Mouse (Mus musculus) hindbrain, embryonic 12.5 days (tissue): ENCODE data around the gene Abcb7. TPM values are rescaled to one million over a fixed set of nuclear protein-coding genes. Genes with fewer than 3 reads are reported as not detected.
"Not testable (repeated sequence)": the region's sequence is repeated elsewhere in the genome, so short reads cannot be mapped to it uniquely, and the experiment has no call there.

Experiments
- ATAC-seq: fragments of 200-750 bp; cut with Nextera tagmentation; 2 replicates; pipeline ENCODE4 v1.8.0; 2017; ENCODE audit warnings: moderate TSS enrichment; ENCODE audit not compliant: low FRiP score
- H3K27ac ChIP-seq: fragments of 300-500 bp; sonication (generic); 2 replicates; pipeline ENCODE4 v1.5.1; 2016; ENCODE audit warnings: mild to moderate bottlenecking
- H3K27me3 ChIP-seq: fragments of 300-500 bp; sonication (generic); 2 replicates; pipeline ENCODE4 v1.6.1; 2016; ENCODE audit warnings: mild to moderate bottlenecking
- H3K36me3 ChIP-seq: fragments of 300-500 bp; sonication (generic); 2 replicates; pipeline ENCODE4 v1.6.1; 2016; ENCODE audit warnings: mild to moderate bottlenecking
- H3K4me1 ChIP-seq: fragments of 300-500 bp; sonication (generic); 2 replicates; pipeline ENCODE4 v1.6.1; 2016
- H3K4me2 ChIP-seq: fragments of 300-500 bp; sonication (generic); replicated peaks from 2 replicates; pipeline ENCODE4 v1.6.1; 2016; ENCODE audit warnings: mild to moderate bottlenecking
- H3K4me3 ChIP-seq: fragments of 300-500 bp; sonication (generic); 2 replicates; pipeline ENCODE4 v1.5.1; 2016; ENCODE audit warnings: mild to moderate bottlenecking
- H3K9ac ChIP-seq: fragments of 300-500 bp; sonication (generic); 2 replicates; pipeline ENCODE4 v1.6.1; 2016; ENCODE audit warnings: mild to moderate bottlenecking, moderate library complexity
- H3K9me3 ChIP-seq: fragments of 300-500 bp; sonication (generic); replicated peaks from 2 replicates; pipeline ENCODE4 v1.6.1; 2016; ENCODE audit warnings: mild to moderate bottlenecking
- WGBS: fragments of 180-500 bp; shearing (Covaris S2); methylation state at CpG from one replicate; pipeline ENCODE4 v1.1.7; 2016; 5-methylcytosine and 5-hydroxymethylcytosine counted together
- polyA plus RNA-seq: library from polyadenylated mRNA; unstranded; fragments of >200 nt; fragmentation: Nextera tagmentation; extraction: Ambion mirVana; gene quantifications from 2 replicates; pipeline ENCODE4 v1.2.1, GENCODE M21; 2016

Abcb7 gene
- 10.7 and 11.5 TPM in 2 replicates for polyA plus RNA-seq

GRCm38 (mm10) chrX:104413183-104413983, at the start of gene Abcb7:
Gene Abcb7 (minus strand): TSS chrX:104413856.
- Histone ChIP-seq H3K9me3 (no peaks in the 10 kb centered on the region), H3K4me2 (peak within 1 kb of the TSS; percentile 43), H3K27me3 (peaks cover 19% of the 10 kb centered on the region), H3K27ac (peak within 1 kb of the TSS; percentile 93), H3K4me1 (no peaks in the 10 kb centered on the region), H3K36me3 (no peaks in the 10 kb centered on the region), H3K4me3 (peak within 1 kb of the TSS; percentile 56), H3K9ac (peak within 1 kb of the TSS; percentile 66)
- peak; percentile 95 for ATAC-seq
- WGBS: 21% methylated on average over 58 of the region's 58 CpGs

DNA sequence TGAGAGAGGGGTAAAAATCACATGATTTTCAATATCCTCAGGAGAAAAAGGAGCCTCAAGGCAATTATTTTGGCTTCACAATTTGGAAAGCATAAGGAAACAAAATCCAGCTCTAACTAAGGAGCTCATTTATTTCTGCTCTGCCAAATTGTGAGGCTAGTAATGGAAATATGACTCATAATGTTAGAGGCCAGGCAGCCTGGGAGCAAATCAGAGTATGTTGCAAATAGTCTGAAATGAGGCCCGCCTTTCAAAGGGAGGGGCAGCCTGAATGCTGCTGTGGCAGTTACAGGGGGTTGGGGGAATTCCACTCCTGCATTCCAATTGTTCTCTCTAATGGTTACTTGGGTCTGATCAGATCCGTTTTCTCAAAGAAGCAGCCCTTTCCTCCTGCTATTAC, 48.1 kb upstream of the Abcb7 start:
- Histone ChIP-seq H3K4me2 (no peak overlapping the region), H3K9me3 (no peaks in the 10 kb centered on the region), H3K4me3 (no peak overlapping the region), H3K4me1 (no peaks in the 10 kb centered on the region), H3K36me3 (no peaks in the 10 kb centered on the region), H3K27ac (no peak overlapping the region), H3K9ac (no peak overlapping the region), H3K27me3 (no peaks in the 10 kb centered on the region)
- ATAC-seq: no peak
- 39% methylated on average over 2 of the region's 2 CpGs for WGBS

DNA sequence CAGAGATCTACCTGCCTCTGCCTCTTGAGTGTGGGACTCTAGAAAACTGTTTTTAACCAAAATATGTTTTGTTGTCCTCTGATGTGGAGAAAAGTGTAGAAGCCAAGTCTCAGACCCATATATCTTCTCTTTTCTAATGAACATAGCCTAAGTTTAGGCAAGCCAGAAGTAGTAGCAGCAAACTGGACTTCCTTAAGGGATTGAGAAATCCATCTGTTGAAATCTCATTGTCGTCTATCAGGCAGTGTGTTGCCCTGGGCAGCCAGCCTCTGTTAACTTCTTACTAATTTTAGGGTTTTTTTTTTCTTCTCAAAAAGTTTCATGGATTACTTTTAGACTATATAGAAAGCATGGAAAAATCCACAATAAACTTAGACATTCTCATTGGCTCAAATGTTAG, 38.8 kb upstream of the Abcb7 start:
- no peaks in the 10 kb centered on the region for H3K4me1 ChIP-seq
- peaks cover 8% of the 10 kb centered on the region; the same call in 1 of the 2 replicates for H3K27me3 ChIP-seq
- ATAC-seq: no peak
- WGBS: 73% methylated on average over 1 of the region's 1 CpGs
- no peak overlapping the region for H3K4me3 ChIP-seq
- H3K27ac ChIP-seq: no peak overlapping the region
- no peaks in the 10 kb centered on the region for H3K9me3 ChIP-seq
- H3K4me2 ChIP-seq: no peak overlapping the region
- H3K36me3 ChIP-seq: no peaks in the 10 kb centered on the region
- no peak overlapping the region for H3K9ac ChIP-seq

DNA sequence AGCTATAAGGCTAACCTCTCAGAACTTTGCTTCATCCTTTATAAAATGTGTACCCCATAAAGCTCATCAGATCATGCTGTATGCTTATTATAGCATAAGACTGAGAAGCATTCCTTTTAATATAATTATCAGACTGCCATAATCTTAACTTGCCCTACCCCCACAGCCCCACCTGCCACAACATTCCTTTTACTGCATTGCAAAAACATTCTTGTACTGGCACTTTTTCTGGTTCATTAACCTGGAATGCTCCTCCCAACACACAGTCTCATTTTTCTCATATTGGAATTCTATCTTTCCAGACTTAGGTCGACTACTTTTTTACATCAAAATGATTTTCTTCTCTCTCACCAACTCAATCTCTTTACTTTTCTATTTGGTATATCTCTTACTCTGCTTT, 19.8 kb upstream of the Abcb7 start:
- ATAC-seq: no peak
- Histone ChIP-seq H3K9me3 (no peaks in the 10 kb centered on the region), H3K27me3 (peaks cover 11% of the 10 kb centered on the region; the same call in 1 of the 2 replicates), H3K4me3 (no peak overlapping the region), H3K9ac (no peak overlapping the region), H3K27ac (no peak overlapping the region), H3K4me1 (no peaks in the 10 kb centered on the region), H3K36me3 (no peaks in the 10 kb centered on the region), H3K4me2 (no peak overlapping the region)
- 31% methylated on average over 1 of the region's 1 CpGs for WGBS

DNA sequence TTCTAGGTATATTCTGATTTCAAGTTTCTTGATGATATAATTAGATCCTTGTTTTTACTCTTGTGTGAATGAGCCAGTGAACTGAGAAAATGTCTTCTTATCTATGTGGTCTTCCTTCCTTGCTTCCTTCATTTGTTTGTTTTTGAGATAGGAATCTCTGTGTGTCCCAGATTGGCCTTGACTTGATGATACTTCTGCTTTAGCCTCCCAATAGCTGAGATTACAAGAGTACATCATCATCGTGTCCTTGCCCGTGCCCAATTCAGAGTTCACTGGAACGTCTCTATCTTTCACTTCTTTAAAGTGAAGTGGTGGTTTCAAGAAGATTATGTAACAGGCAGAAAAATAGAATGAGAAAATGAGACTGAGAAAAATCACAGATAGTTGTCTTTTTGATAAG, 14.5 kb upstream of the Abcb7 start:
- Histone ChIP-seq H3K36me3 (no peaks in the 10 kb centered on the region), H3K9ac (no peak overlapping the region), H3K4me3 (no peak overlapping the region), H3K4me1 (no peaks in the 10 kb centered on the region), H3K9me3 (no peaks in the 10 kb centered on the region), H3K27me3 (peaks cover 9% of the 10 kb centered on the region; the same call in 1 of the 2 replicates), H3K4me2 (no peak overlapping the region), H3K27ac (no peak overlapping the region)
- ATAC-seq: no peak
- 86% methylated on average over 3 of the region's 3 CpGs for WGBS

GRCm38 (mm10) chrX:104413995-104414394, 339 bp upstream of the Abcb7 start:
- Histone ChIP-seq H3K9ac (no peak overlapping the region), H3K9me3 (no peaks in the 10 kb centered on the region), H3K4me2 (peak overlapping the region; percentile 38), H3K4me1 (no peaks in the 10 kb centered on the region), H3K36me3 (no peaks in the 10 kb centered on the region), H3K4me3 (peak overlapping the region; percentile 56), H3K27me3 (peaks cover 18% of the 10 kb centered on the region), H3K27ac (peak overlapping the region; percentile 93; the same call in 1 of the 2 replicates)
- WGBS: 48% methylated on average over 7 of the region's 7 CpGs
- ATAC-seq: peak; percentile 53

DNA sequence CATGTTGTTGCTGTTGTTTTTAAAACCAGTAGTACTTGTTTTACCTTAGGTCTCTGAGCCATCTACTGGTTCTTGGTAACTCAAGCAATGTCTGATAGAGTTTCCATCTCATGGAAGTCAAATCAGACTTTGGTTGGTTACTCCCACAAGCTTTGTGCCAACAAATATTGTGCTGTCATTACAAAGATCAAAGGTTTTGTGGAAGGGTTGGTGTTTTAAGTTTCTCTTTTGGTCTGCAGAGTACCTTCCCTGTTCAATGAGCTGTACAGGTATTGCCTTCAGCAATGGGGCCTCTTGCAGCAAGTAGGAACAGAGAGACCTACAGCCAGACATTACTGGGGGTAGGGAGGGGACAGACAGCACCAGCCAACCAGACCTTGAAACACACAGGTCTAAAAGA, 5.5 kb downstream of the Abcb7 start:
- no peaks in the 10 kb centered on the region for H3K36me3 ChIP-seq
- no peak overlapping the region for H3K9ac ChIP-seq

DNA sequence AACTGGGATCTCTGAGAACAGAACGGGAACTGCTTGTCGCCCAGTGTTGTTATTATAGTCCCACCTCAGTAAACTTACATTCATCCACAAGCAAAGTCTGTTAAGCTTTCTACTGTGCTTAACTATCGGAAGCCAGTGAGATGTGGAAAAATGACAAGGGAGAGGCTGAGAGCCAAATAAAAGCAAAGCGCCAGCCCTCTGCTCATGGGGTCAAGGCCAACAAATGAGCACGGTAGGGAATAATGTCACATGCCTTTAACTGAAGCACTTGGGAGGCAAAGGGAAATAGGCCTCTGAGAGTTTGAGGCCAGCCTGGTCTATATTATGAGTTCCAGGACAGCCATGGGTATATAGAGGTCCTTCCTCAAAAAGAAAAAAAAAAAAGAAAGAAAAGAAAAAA, 11.2 kb downstream of the Abcb7 start:
- Histone ChIP-seq H3K4me3 (no peak overlapping the region), H3K27me3 (peaks cover 3% of the 10 kb centered on the region), H3K4me1 (no peaks in the 10 kb centered on the region), H3K4me2 (no peak overlapping the region), H3K36me3 (no peaks in the 10 kb centered on the region), H3K9me3 (no peaks in the 10 kb centered on the region), H3K9ac (no peak overlapping the region), H3K27ac (no peak overlapping the region)
- ATAC-seq: no peak
- WGBS: 72% methylated on average over 5 of the region's 5 CpGs

More for the DNA sequence above, 5.5 kb downstream of the Abcb7 start:
- Histone ChIP-seq H3K4me2 (no peak overlapping the region), H3K4me1 (no peaks in the 10 kb centered on the region), H3K9me3 (no peaks in the 10 kb centered on the region), H3K27ac (no peak overlapping the region), H3K4me3 (no peak overlapping the region), H3K27me3 (peaks cover 6% of the 10 kb centered on the region)
- no peak for ATAC-seq

- Histone ChIP-seq H3K4me3 (no peak overlapping the region), H3K9me3 (no peaks in the 10 kb centered on the region), H3K36me3 (no peaks in the 10 kb centered on the region), H3K4me2 (no peak overlapping the region), H3K9ac (no peak overlapping the region), H3K4me1 (no peaks in the 10 kb centered on the region), H3K27ac (no peak overlapping the region), H3K27me3 (no peaks in the 10 kb centered on the region; the same call in none of the 2 replicates)
- ATAC-seq: no peak
- 83% methylated on average over 1 of the region's 1 CpGs for WGBS
Measured at GRCm38 (mm10) chrX:104401134-104401533, 12.5 kb downstream of the Abcb7 start.

- Histone ChIP-seq H3K36me3 (no peaks in the 10 kb centered on the region), H3K27me3 (no peaks in the 10 kb centered on the region; the same call in none of the 2 replicates), H3K9me3 (no peaks in the 10 kb centered on the region), H3K4me3 (no peak overlapping the region), H3K9ac (no peak overlapping the region), H3K4me2 (no peak overlapping the region), H3K27ac (no peak overlapping the region), H3K4me1 (no peaks in the 10 kb centered on the region)
- no peak for ATAC-seq
- 60% methylated on average over 1 of the region's 1 CpGs for WGBS
Measured at GRCm38 (mm10) chrX:104397526-104397925, 16.1 kb downstream of the Abcb7 start.

GRCm38 (mm10) chrX:104359686-104360085, 54.0 kb downstream of the Abcb7 start:
- Histone ChIP-seq H3K4me2 (no peak overlapping the region), H3K4me3 (no peak overlapping the region), H3K27ac (no peak overlapping the region), H3K9me3 (no peaks in the 10 kb centered on the region), H3K36me3 (no peaks in the 10 kb centered on the region), H3K9ac (no peak overlapping the region), H3K4me1 (no peaks in the 10 kb centered on the region), H3K27me3 (peaks cover 18% of the 10 kb centered on the region; the same call in 1 of the 2 replicates)
- ATAC-seq: no peak

DNA sequence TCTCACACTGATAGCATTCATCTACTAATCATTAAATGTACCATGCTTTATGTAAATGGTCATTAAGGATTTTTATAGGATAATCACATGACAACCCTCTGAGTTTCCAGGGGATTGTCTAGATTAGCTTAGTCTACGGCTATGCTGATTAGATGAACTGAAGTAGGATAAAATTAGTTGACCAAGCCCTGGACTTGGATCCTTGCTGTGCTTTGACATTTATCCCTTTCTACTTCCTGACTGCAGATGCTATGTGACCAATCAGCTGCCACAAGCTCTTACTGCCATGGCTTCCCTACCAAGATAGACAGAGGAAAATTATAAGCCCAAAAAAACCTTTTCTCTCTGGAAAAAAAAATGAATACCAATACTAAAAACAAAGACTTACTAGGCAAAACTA, 57.8 kb downstream of the Abcb7 start:
- H3K9ac ChIP-seq: no peak overlapping the region
- no peak overlapping the region for H3K4me3 ChIP-seq
- H3K9me3 ChIP-seq: no peaks in the 10 kb centered on the region
- H3K27me3 ChIP-seq: peaks cover 21% of the 10 kb centered on the region
- H3K27ac ChIP-seq: no peak overlapping the region
- no peak for ATAC-seq
- H3K4me2 ChIP-seq: no peak overlapping the region
- H3K36me3 ChIP-seq: no peaks in the 10 kb centered on the region
- WGBS: 85% methylated on average over 1 of the region's 1 CpGs
- no peaks in the 10 kb centered on the region for H3K4me1 ChIP-seq

DNA sequence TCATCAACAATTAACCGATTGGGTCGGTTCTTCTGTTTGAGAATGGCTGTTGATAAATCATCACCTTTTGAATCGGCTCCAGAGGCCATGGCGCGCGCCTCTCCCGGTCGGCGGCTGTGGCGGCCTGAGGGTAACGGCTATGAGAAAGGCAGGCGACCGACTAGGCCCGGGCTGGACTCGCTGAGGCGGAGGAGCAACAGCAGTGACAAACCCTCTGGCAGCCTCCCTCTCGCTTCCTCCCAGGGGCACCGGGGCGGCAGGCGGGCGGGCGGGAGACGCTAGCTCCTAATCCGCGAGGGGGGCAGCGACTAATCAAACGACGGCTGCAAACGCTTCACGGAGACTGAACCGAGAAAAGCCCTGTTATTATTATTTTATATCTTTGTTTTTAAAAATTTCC, 65.5 kb downstream of the Abcb7 start:
- not testable (repeated sequence) for H3K4me1 ChIP-seq, H3K4me2 ChIP-seq, H3K27ac ChIP-seq, H3K9me3 ChIP-seq, ATAC-seq, H3K4me3 ChIP-seq, H3K36me3 ChIP-seq, H3K9ac ChIP-seq, H3K27me3 ChIP-seq
- 85% methylated on average over 27 of the region's 31 CpGs for WGBS
